Mouse (Mus musculus) heart, embryonic 16.5 days (tissue): Measurements from ENCODE around the gene Map3k5. TPM values are rescaled to one million over a fixed set of nuclear protein-coding genes. Genes with fewer than 3 reads are reported as not detected.

ENCODE experiments used
- ATAC-seq: fragments of 200-750 bp; cut with Nextera tagmentation; replicated peaks from 2 replicates; pipeline ENCODE4 v1.8.0; 2017; ENCODE audit warnings: moderate number of reproducible peaks; ENCODE audit not compliant: insufficient read depth, low FRiP score; ENCODE audit errors: extremely low read depth
- H3K27ac ChIP-seq: fragments of 300-500 bp; sonication (generic); 2 replicates; pipeline ENCODE4 v1.5.1; 2014; ENCODE audit warnings: mild to moderate bottlenecking, low read length, control low read depth, moderate library complexity
- H3K27me3 ChIP-seq: fragments of 300-500 bp; sonication (generic); 2 replicates; pipeline ENCODE4 v1.6.1; 2014; ENCODE audit warnings: low read length, mixed read lengths; ENCODE audit not compliant: control insufficient read depth, insufficient read depth
- H3K36me3 ChIP-seq: fragments of 300-500 bp; sonication (generic); 2 replicates; pipeline ENCODE4 v1.6.1; 2014; ENCODE audit not compliant: control insufficient read depth, insufficient read depth
- H3K4me1 ChIP-seq: fragments of 300-500 bp; sonication (generic); 2 replicates; pipeline ENCODE4 v1.6.1; 2014; ENCODE audit warnings: low read length, mixed read lengths; ENCODE audit not compliant: control insufficient read depth, insufficient read depth
- H3K4me2 ChIP-seq: fragments of 300-500 bp; sonication (generic); 2 replicates; pipeline ENCODE4 v1.6.1; 2014; ENCODE audit warnings: low read depth, mild to moderate bottlenecking, control low read depth, low read length
- H3K4me3 ChIP-seq: fragments of 300-500 bp; sonication (generic); 2 replicates; pipeline ENCODE4 v1.5.1; 2014; ENCODE audit warnings: mild to moderate bottlenecking, control low read depth, low read length
- H3K9ac ChIP-seq: fragments of 300-500 bp; sonication (generic); 2 replicates; pipeline ENCODE4 v1.6.1; 2014; ENCODE audit warnings: low read length, control low read depth
- H3K9me3 ChIP-seq: fragments of 300-500 bp; sonication (generic); replicated peaks from 2 replicates; pipeline ENCODE4 v1.6.1; 2016; ENCODE audit warnings: low read length; ENCODE audit not compliant: control insufficient read depth
- WGBS: fragments of 180-500 bp; shearing (Covaris S2); extraction: QIAGEN DNeasy Blood & Tissue Kit; methylation state at CpG from one replicate; pipeline ENCODE4 v1.1.7; 2014; 5-methylcytosine and 5-hydroxymethylcytosine counted together
- polyA plus RNA-seq: library from polyadenylated mRNA; unstranded; fragments of >200 nt; fragmentation: Nextera tagmentation; extraction: Ambion mirVana; gene quantifications from 2 replicates; pipeline ENCODE4 v1.2.1, GENCODE M21; 2015

Gene Map3k5
- polyA plus RNA-seq, 1 experiment from 2014 or later: 2.8 TPM

GRCm38 (mm10) chr10:20021256-20021655, 87.0 kb downstream of the Map3k5 start:
- H3K9ac ChIP-seq: no peak overlapping the region
- H3K36me3 ChIP-seq: peaks cover 5% of the 10 kb centered on the region; the same call in 1 of the 2 replicates
- no peak for ATAC-seq
- 77% methylated on average over 6 of the region's 6 CpGs for WGBS
- H3K9me3 ChIP-seq: peaks cover 5% of the 10 kb centered on the region
- no peaks in the 10 kb centered on the region for H3K4me1 ChIP-seq
- no peaks in the 10 kb centered on the region for H3K27me3 ChIP-seq
- no peak overlapping the region for H3K27ac ChIP-seq
- no peak overlapping the region for H3K4me3 ChIP-seq
- no peak overlapping the region for H3K4me2 ChIP-seq

- WGBS: 83% methylated on average over 15 of the region's 15 CpGs
- Histone ChIP-seq H3K36me3 (peaks cover 5% of the 10 kb centered on the region; the same call in 1 of the 2 replicates), H3K4me1 (no peaks in the 10 kb centered on the region), H3K27me3 (no peaks in the 10 kb centered on the region), H3K27ac (no peak overlapping the region), H3K4me3 (no peak overlapping the region), H3K9ac (no peak overlapping the region), H3K9me3 (peaks cover 5% of the 10 kb centered on the region), H3K4me2 (no peak overlapping the region)
- no peak; the same call in 1 of the 2 replicates for ATAC-seq
Observed at GRCm38 (mm10) chr10:20021670-20022468, 87.6 kb downstream of the Map3k5 start.

- no peak for ATAC-seq
- WGBS: 64% methylated on average over 10 of the region's 10 CpGs
- Histone ChIP-seq H3K4me3 (no peak overlapping the region), H3K9me3 (peaks cover 2% of the 10 kb centered on the region), H3K9ac (no peak overlapping the region), H3K4me1 (no peaks in the 10 kb centered on the region), H3K27ac (no peak overlapping the region), H3K27me3 (no peaks in the 10 kb centered on the region), H3K36me3 (peaks cover 5% of the 10 kb centered on the region; the same call in 1 of the 2 replicates), H3K4me2 (no peak overlapping the region)
Observed at GRCm38 (mm10) chr10:20022608-20023340, 88.5 kb downstream of the Map3k5 start.

- Histone ChIP-seq H3K9ac (no peak overlapping the region), H3K4me3 (no peak overlapping the region), H3K4me2 (no peak overlapping the region), H3K36me3 (peaks cover 5% of the 10 kb centered on the region; the same call in 1 of the 2 replicates), H3K4me1 (no peaks in the 10 kb centered on the region), H3K27me3 (no peaks in the 10 kb centered on the region), H3K27ac (no peak overlapping the region), H3K9me3 (no peaks in the 10 kb centered on the region)
- 70% methylated on average over 10 of the region's 10 CpGs for WGBS
- ATAC-seq: no peak
Observed at GRCm38 (mm10) chr10:20023524-20023923, 89.3 kb downstream of the Map3k5 start.

GRCm38 (mm10) chr10:20024891-20025290, 90.6 kb downstream of the Map3k5 start:
- H3K9ac ChIP-seq: no peak overlapping the region
- whole genome bisulfite sequencing: 94% methylated on average over 10 of the region's 10 CpGs
- H3K4me1 ChIP-seq: no peaks in the 10 kb centered on the region
- H3K27ac ChIP-seq: no peak overlapping the region
- ATAC-seq: no peak
- no peak overlapping the region for H3K4me3 ChIP-seq
- H3K36me3 ChIP-seq: peaks cover 6% of the 10 kb centered on the region; the same call in 1 of the 2 replicates
- no peak overlapping the region for H3K4me2 ChIP-seq
- H3K9me3 ChIP-seq: no peaks in the 10 kb centered on the region
- no peaks in the 10 kb centered on the region for H3K27me3 ChIP-seq

GRCm38 (mm10) chr10:20025781-20026520, 91.7 kb downstream of the Map3k5 start:
- no peak overlapping the region for H3K4me3 ChIP-seq
- H3K9me3 ChIP-seq: no peaks in the 10 kb centered on the region
- H3K9ac ChIP-seq: no peak overlapping the region
- no peaks in the 10 kb centered on the region for H3K27me3 ChIP-seq
- peaks cover 6% of the 10 kb centered on the region; the same call in 1 of the 2 replicates for H3K36me3 ChIP-seq
- no peaks in the 10 kb centered on the region for H3K4me1 ChIP-seq
- WGBS: 69% methylated on average over 12 of the region's 12 CpGs
- no peak for ATAC-seq
- no peak overlapping the region for H3K4me2 ChIP-seq
- H3K27ac ChIP-seq: no peak overlapping the region

- WGBS: 88% methylated on average over 1 of the region's 1 CpGs
- no peak for ATAC-seq
- Histone ChIP-seq H3K4me2 (no peak overlapping the region), H3K27ac (no peak overlapping the region), H3K36me3 (peaks cover 3% of the 10 kb centered on the region; the same call in 1 of the 2 replicates), H3K4me1 (peaks cover 8% of the 10 kb centered on the region), H3K4me3 (no peak overlapping the region), H3K27me3 (no peaks in the 10 kb centered on the region), H3K9me3 (no peaks in the 10 kb centered on the region), H3K9ac (no peak overlapping the region)
Observed at GRCm38 (mm10) chr10:20030703-20031102, 96.4 kb downstream of the Map3k5 start.

- no peaks in the 10 kb centered on the region for H3K9me3 ChIP-seq
- peak overlapping the region; percentile 58 for H3K27ac ChIP-seq
- ATAC-seq: peak; percentile 78
- H3K9ac ChIP-seq: no peak overlapping the region
- H3K27me3 ChIP-seq: no peaks in the 10 kb centered on the region
- no peak overlapping the region for H3K4me3 ChIP-seq
- peaks cover 3% of the 10 kb centered on the region; the same call in 1 of the 2 replicates for H3K36me3 ChIP-seq
- 55% methylated on average over 2 of the region's 2 CpGs for WGBS
- peaks cover 8% of the 10 kb centered on the region for H3K4me1 ChIP-seq
- H3K4me2 ChIP-seq: 0 out of 2 replicates have a peak overlapping the region, but pooled peaks have one; percentile 12
Observed at GRCm38 (mm10) chr10:20031936-20032335, 97.7 kb downstream of the Map3k5 start.
